Mouse (Mus musculus) C2C12 (cell line): ENCODE data around the gene Olfr1039. TPM values are rescaled to one million over a fixed set of nuclear protein-coding genes. Genes with fewer than 3 reads are reported as not detected.
"Not testable (repeated sequence)": the region's sequence is repeated elsewhere in the genome, so short reads cannot be mapped to it uniquely, and the experiment has no call there.

Experiments used
- H3K27me3 ChIP-seq: one replicate; pipeline ENCODE4 v1.6.1; 2011; ENCODE audit not compliant: control insufficient read depth, insufficient read depth, insufficient read length
- H3K36me3 ChIP-seq: one replicate; pipeline ENCODE4 v1.6.1; 2011; ENCODE audit not compliant: control insufficient read depth, insufficient read depth
- H3K4me3 ChIP-seq: one replicate; pipeline ENCODE4 v1.5.1; 2011; ENCODE audit warnings: mild to moderate bottlenecking, control low read depth; ENCODE audit not compliant: poor library complexity, insufficient read depth, severe bottlenecking
- H3K79me2 ChIP-seq: one replicate; pipeline ENCODE4 v1.6.1; 2011; ENCODE audit not compliant: control insufficient read depth, insufficient read depth
- H3K79me3 ChIP-seq: one replicate; pipeline ENCODE4 v1.6.1; 2011; ENCODE audit warnings: low read depth, control low read depth
- H3ac ChIP-seq: one replicate; pipeline ENCODE3; 2011; ENCODE audit warnings: low read depth; ENCODE audit not compliant: control insufficient read depth, insufficient read length
- CEBPB ChIP-seq: IDR thresholded peaks from one replicate; pipeline ENCODE4 v1.6.1; 2011; ENCODE audit warnings: low read depth, mild to moderate bottlenecking, control low read depth, moderate library complexity
- CTCF ChIP-seq: IDR thresholded peaks from one replicate; pipeline ENCODE4 v1.5.1; 2011; ENCODE audit not compliant: control insufficient read depth, insufficient read depth, insufficient read length
- FOSL1 ChIP-seq: IDR thresholded peaks from one replicate; pipeline ENCODE4 v1.8.0; 2011; ENCODE audit warnings: mild to moderate bottlenecking, low read length; ENCODE audit not compliant: poor library complexity, insufficient read depth, severe bottlenecking
- MAX ChIP-seq: IDR thresholded peaks from one replicate; pipeline ENCODE4 v1.6.1; 2011; ENCODE audit warnings: mild to moderate bottlenecking, control low read depth
- MYOD1 ChIP-seq: IDR thresholded peaks from one replicate; pipeline ENCODE4 v1.6.1; 2011; ENCODE audit warnings: low read depth; ENCODE audit not compliant: control insufficient read depth, insufficient read length
- MYOG ChIP-seq: IDR thresholded peaks from one replicate; pipeline ENCODE4 v1.6.1; 2011; ENCODE audit not compliant: control insufficient read depth, insufficient read length; ENCODE audit errors: extremely low read depth
- USF1 ChIP-seq: IDR thresholded peaks from one replicate; pipeline ENCODE4 v1.6.1; 2011; ENCODE audit warnings: low read depth, mild to moderate bottlenecking, control low read depth, moderate library complexity
- long read RNA-seq, 2 experiments: library from polyadenylated mRNA; unstranded; transcript quantifications; one replicate each; pipeline ENCODE4 v2.0.0; 2019 to 2020
- polyA plus RNA-seq: library from polyadenylated mRNA; unstranded; fragments of >200 nt; fragmentation: generic; extraction: Trizol; gene quantifications from one replicate; pipeline ENCODE4 v1.2.1, GENCODE M21; 2012; ENCODE audit warnings: missing spikeins

The Olfr1039 gene
- polyA plus RNA-seq, result not detected
- long read RNA-seq, experiment 1, result 0 reads
- long read RNA-seq, experiment 2, result 0 reads

DNA sequence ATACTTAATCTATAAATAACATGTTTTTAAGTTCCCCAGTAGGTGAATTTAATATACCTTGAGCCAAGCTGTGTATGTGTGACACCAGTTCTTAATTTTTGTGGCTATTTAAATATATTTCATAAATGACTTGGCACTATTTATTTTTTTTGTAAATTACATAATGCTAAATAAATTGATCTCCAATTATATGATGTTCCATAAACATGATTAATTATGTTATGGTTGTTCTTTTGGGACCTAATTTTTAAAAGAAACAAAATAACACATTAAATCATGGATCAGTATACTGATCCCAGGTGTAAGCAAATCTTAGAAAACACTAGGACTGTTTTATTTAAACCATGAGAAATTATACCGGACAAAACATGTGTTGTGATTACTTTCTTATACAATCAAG, at the start of gene Olfr1039:
Gene Olfr1039 (minus strand): TSS at position 101 of the 400 bp plus-strand sequence.
- Histone ChIP-seq H3K79me2 (no peaks in the 10 kb centered on the region), H3K4me3 (no peak within 1 kb of the TSS), H3ac (no peak within 1 kb of the TSS), H3K27me3 (no peaks in the 10 kb centered on the region), H3K36me3 (no peaks in the 10 kb centered on the region), H3K79me3 (no peaks in the 10 kb centered on the region)
- TF ChIP-seq CTCF (no peak), USF1 (no peak), FOSL1 (no peak), MYOG (no peak), CEBPB (no peak), MAX (no peak), MYOD1 (no peak)

DNA sequence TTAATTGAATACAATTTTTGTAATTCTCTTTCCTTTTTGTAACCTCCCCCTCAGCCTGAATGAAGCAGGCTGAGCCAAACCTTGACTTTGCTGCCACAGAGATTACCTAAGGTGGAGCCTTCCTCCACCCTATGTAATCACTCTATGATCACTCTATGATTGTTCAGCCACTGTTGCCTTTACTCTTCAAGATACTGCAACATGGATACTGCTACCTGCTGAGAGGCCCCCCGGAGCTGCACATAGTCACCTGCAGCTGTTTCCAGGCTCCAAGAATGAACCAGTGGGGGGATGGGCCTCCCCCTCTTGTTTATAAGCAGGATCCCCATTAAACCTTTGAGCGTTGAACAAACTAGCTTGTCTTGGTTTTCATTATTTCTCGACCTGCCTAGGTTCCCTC, 44.2 kb upstream of the Olfr1039 start:
- no peak overlapping the region for H3K4me3 ChIP-seq
- no peaks in the 10 kb centered on the region for H3K36me3 ChIP-seq
- no peak overlapping the region for H3ac ChIP-seq
- TF ChIP-seq MYOG (no peak), MYOD1 (no peak), CTCF (no peak), CEBPB (no peak)
- H3K79me3 ChIP-seq, result no peaks in the 10 kb centered on the region
- no peaks in the 10 kb centered on the region for H3K79me2 ChIP-seq
- no peaks in the 10 kb centered on the region for H3K27me3 ChIP-seq

GRCm38 (mm10) chr2:86177720-86178119, 42.0 kb upstream of the Olfr1039 start, which contains the start of gene Olfr1044:
Gene Olfr1044, minus strand, starts transcription at chr2:86177820.
- TF ChIP-seq MAX (no peak), CTCF (no peak), MYOD1 (no peak), FOSL1 (no peak), CEBPB (no peak), MYOG (no peak), USF1 (no peak)
- H3K79me3 ChIP-seq, result no peaks in the 10 kb centered on the region
- no peak within 1 kb of the TSS for H3ac ChIP-seq
- H3K36me3 ChIP-seq, result no peaks in the 10 kb centered on the region
- H3K79me2 ChIP-seq, result no peaks in the 10 kb centered on the region
- no peak within 1 kb of the TSS for H3K4me3 ChIP-seq
- H3K27me3 ChIP-seq, result no peaks in the 10 kb centered on the region

GRCm38 (mm10) chr2:86175422-86175821, 39.7 kb upstream of the Olfr1039 start:
- H3ac ChIP-seq, H3K4me3 ChIP-seq, H3K27me3 ChIP-seq, H3K36me3 ChIP-seq, H3K79me2 ChIP-seq, H3K79me3 ChIP-seq: not testable (repeated sequence)

DNA sequence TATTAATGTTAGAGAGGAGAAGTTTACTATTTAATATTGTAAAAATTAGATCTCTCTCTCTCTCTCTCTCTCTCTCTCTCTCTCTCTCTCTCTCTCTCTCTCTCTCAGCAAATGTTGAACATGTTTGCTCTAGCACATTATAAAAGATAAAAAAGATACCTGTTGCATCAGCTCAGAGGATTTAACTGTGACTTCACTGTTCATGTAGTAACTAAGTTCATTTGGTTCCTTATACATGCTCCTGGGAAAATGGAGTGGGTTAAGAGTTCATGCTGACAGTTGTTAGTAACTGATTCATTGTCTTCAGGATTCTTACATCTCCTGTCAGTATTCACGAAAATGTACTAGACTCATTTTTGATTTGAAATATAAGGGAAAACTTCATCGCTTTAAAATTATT, 31.7 kb upstream of the Olfr1039 start, which contains the start of gene Olfr1043:
Gene Olfr1043 (minus strand): TSS at position 101 of the 400 bp plus-strand sequence.
- H3K79me2 ChIP-seq, result no peaks in the 10 kb centered on the region
- H3K79me3 ChIP-seq, result no peaks in the 10 kb centered on the region
- no peaks in the 10 kb centered on the region for H3K27me3 ChIP-seq
- TF ChIP-seq MYOD1, result no peak
- TF ChIP-seq CEBPB, result no peak
- no peak for TF ChIP-seq USF1
- TF ChIP-seq CTCF, result no peak
- no peaks in the 10 kb centered on the region for H3K36me3 ChIP-seq
- no peak within 1 kb of the TSS for H3K4me3 ChIP-seq
- H3ac ChIP-seq, result no peak within 1 kb of the TSS

DNA sequence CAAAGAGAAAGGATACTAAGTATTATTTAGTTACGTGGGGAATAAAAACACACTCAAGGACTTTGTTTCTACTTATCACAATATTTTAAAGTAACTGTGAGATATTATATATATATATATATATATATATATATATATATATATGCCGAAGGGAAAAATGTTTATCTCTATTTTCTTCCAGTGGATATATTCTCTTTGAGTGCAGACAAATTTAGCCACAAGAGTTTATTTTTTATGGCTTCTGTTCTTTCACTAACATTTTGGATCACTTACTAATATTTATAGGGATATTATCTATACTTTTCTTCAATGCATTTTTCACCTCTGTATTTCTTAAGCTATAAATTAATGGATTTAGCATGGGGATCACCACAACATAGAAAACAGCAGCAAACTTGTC, 26.0 kb upstream of the Olfr1039 start, which contains the start of gene Olfr1042:
Gene Olfr1042 (minus strand): TSS at position 101 of the 400 bp plus-strand sequence.
- H3ac ChIP-seq, result no peak within 1 kb of the TSS
- no peaks in the 10 kb centered on the region for H3K36me3 ChIP-seq
- no peaks in the 10 kb centered on the region for H3K27me3 ChIP-seq
- no peaks in the 10 kb centered on the region for H3K79me2 ChIP-seq
- no peak within 1 kb of the TSS for H3K4me3 ChIP-seq
- TF ChIP-seq FOSL1 (no peak), MYOG (no peak), MAX (no peak)
- no peaks in the 10 kb centered on the region for H3K79me3 ChIP-seq

- TF ChIP-seq CEBPB (no peak), MAX (no peak)
- H3K4me3 ChIP-seq, result no peak within 1 kb of the TSS
- H3K36me3 ChIP-seq, result no peaks in the 10 kb centered on the region
- H3K79me3 ChIP-seq, result no peaks in the 10 kb centered on the region
- H3K79me2 ChIP-seq, result no peaks in the 10 kb centered on the region
- no peaks in the 10 kb centered on the region for H3K27me3 ChIP-seq
- H3ac ChIP-seq, result no peak within 1 kb of the TSS
Measured at GRCm38 (mm10) chr2:86146632-86147031, 10.9 kb upstream of the Olfr1039 start, which contains the start of gene Olfr1040. Gene Olfr1040, minus strand, starts transcription at chr2:86146732.
